Mouse (Mus musculus) neural tube, embryonic 13.5 days (tissue): Measurements from ENCODE around the gene Fmc1. TPM values are rescaled to one million over a fixed set of nuclear protein-coding genes. Genes with fewer than 3 reads are reported as not detected.

Experiments used
- ATAC-seq: fragments of 200-750 bp; cut with Nextera tagmentation; 2 replicates; pipeline ENCODE4 v1.8.0; 2017; ENCODE audit warnings: low read depth, mild to moderate bottlenecking, moderate TSS enrichment, moderate library complexity
- H3K27ac ChIP-seq: fragments of 300-500 bp; sonication (generic); replicated peaks from 2 replicates; pipeline ENCODE4 v1.5.1; 2015; ENCODE audit warnings: moderate library complexity, mild to moderate bottlenecking, inconsistent platforms
- H3K27me3 ChIP-seq: fragments of 300-500 bp; sonication (generic); 2 replicates; pipeline ENCODE4 v1.6.1; 2015; ENCODE audit warnings: mild to moderate bottlenecking, inconsistent platforms
- H3K36me3 ChIP-seq: fragments of 300-500 bp; sonication (generic); 2 replicates; pipeline ENCODE4 v1.6.1; 2015; ENCODE audit warnings: mild to moderate bottlenecking, inconsistent platforms
- H3K4me1 ChIP-seq: fragments of 300-500 bp; sonication (generic); replicated peaks from 2 replicates; pipeline ENCODE4 v1.6.1; 2015; ENCODE audit warnings: inconsistent platforms
- H3K4me2 ChIP-seq: fragments of 300-500 bp; sonication (generic); 2 replicates; pipeline ENCODE4 v1.6.1; 2015; ENCODE audit warnings: inconsistent platforms, mild to moderate bottlenecking, moderate library complexity
- H3K4me3 ChIP-seq: fragments of 300-500 bp; sonication (generic); 2 replicates; pipeline ENCODE4 v1.5.1; 2015; ENCODE audit warnings: mild to moderate bottlenecking, inconsistent platforms
- H3K9ac ChIP-seq: fragments of 300-500 bp; sonication (generic); 2 replicates; pipeline ENCODE4 v1.6.1; 2015; ENCODE audit warnings: moderate library complexity, mild to moderate bottlenecking, inconsistent platforms
- H3K9me3 ChIP-seq: fragments of 300-500 bp; sonication (generic); 2 replicates; pipeline ENCODE4 v1.6.1; 2016; ENCODE audit warnings: inconsistent platforms
- WGBS: fragments of 180-500 bp; shearing (Covaris S2); methylation state at CpG from one replicate; pipeline ENCODE4 v1.1.7; 2015; 5-methylcytosine and 5-hydroxymethylcytosine counted together
- microRNA-seq: library from miRNA; unstranded; fragments of <30 nt; microRNA quantifications from one replicate; pipeline ENCODE4, GENCODE M21; 2016
- polyA plus RNA-seq: library from polyadenylated mRNA; unstranded; fragments of >200 nt; fragmentation: Nextera tagmentation; extraction: Ambion mirVana; gene quantifications from 2 replicates; pipeline ENCODE4 v1.2.1, GENCODE M21; 2015

Fmc1 gene
- polyA plus RNA-seq, 1 experiment from 2014 or later: 187 TPM

DNA sequence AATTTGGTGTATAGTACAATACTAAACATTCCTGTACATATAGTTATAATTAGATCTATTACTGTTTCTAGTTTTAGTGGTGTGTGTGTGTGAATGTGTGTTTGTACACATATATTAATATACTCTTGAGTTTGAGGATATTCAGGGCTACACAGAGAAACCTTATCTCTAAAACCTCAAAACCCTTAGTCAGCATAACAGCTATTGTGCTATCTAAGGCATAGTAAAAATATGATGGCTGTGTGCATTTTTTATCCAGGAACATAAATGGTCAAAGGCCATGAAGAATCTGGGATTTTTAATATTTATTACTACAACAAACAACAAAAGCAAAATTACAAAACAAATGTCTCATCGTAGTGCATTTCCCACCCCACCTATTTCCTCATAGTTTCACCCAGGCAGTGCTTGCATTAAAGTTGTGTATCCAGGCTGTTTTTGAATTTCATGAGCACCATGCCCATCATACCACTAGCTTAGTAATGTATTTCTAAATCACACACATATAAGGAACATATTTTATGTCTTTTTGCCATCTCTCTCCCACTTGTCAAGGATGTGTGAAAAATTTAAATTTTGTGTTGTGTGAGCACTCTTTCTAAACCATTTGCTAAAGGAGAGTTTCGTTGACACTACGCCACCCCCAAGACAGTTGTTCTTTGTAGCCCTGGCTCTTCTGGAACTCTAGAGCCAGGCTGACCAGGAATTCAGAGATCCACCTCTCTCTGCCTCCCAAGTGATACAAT, 47.0 kb downstream of the Fmc1 start:
- no peak overlapping the region for H3K27ac ChIP-seq
- ATAC-seq: no peak
- H3K4me2 ChIP-seq: no peak overlapping the region
- no peak overlapping the region for H3K9ac ChIP-seq
- H3K4me3 ChIP-seq: no peak overlapping the region
- no peaks in the 10 kb centered on the region for H3K27me3 ChIP-seq
- H3K36me3 ChIP-seq: peaks cover 41% of the 10 kb centered on the region
- H3K4me1 ChIP-seq: no peaks in the 10 kb centered on the region
- WGBS: 95% methylated on average over 3 of the region's 3 CpGs
- H3K9me3 ChIP-seq: no peaks in the 10 kb centered on the region

DNA sequence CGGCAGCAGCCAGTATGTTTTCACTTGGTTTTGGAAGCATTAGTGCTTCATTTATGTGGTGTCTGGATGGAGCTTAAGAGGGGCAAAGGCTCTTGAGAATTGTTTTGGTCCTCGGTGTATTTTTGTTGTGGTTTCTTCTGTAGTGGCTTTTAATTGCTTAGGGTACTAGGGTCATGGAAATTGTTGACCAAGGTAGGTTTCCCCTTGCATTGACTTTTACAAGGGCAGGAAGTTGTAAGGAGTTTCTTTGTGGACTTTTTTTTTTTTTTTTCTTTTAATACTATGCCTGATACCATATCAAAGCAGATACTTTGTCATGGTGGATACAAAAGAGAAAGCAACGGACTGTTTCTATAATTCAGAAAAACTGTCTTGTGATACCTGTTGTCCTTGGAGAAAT, 48.4 kb downstream of the Fmc1 start:
- 90% methylated on average over 3 of the region's 3 CpGs for WGBS

More for the DNA sequence above, 48.4 kb downstream of the Fmc1 start:
- Histone ChIP-seq H3K27me3 (no peaks in the 10 kb centered on the region), H3K4me2 (no peak overlapping the region), H3K4me1 (no peaks in the 10 kb centered on the region), H3K4me3 (no peak overlapping the region), H3K36me3 (peaks cover 48% of the 10 kb centered on the region), H3K9ac (no peak overlapping the region), H3K9me3 (no peaks in the 10 kb centered on the region), H3K27ac (no peak overlapping the region)
- ATAC-seq: no peak

Small RNA genes lying within 50 kb of the gene (microRNA-seq; reads per million reads assigned to microRNA genes)
- gene Mir7670: not detected

Other genes with a start within 250 kb of the Fmc1 start
- 9.9 and 10.1 TPM in 2 replicates for gene Zc3hav1l, start 234.2 kb upstream of the Fmc1 start, polyA plus RNA-seq
- gene Zc3hav1, start 178.9 kb upstream of the Fmc1 start, polyA plus RNA-seq: 1.1 and 1.3 TPM in 2 replicates
- gene Ttc26, start 152.0 kb upstream of the Fmc1 start, polyA plus RNA-seq: 6.4 and 7.2 TPM in 2 replicates
- 23.5 and 23.7 TPM in 2 replicates for gene Ubn2, start 99.6 kb upstream of the Fmc1 start, polyA plus RNA-seq
- gene Luc7l2, start 17.8 kb downstream of the Fmc1 start, polyA plus RNA-seq: 38.3 and 41.1 TPM in 2 replicates
- gene Klrg2, start 103.7 kb downstream of the Fmc1 start, polyA plus RNA-seq: 0.08 and 0.24 TPM in 2 replicates
- 9.0 and 12.7 TPM in 2 replicates for gene Clec2l, start 129.6 kb downstream of the Fmc1 start, polyA plus RNA-seq